Mouse (Mus musculus): Measurements from ENCODE around the gene Abraxas2.

GRCm38 (mm10) chr7:132933331-132933730, 74.3 kb downstream of the Abraxas2 start:
- no peak for TF ChIP-seq CTCF (IDR thresholded peaks at IDR 0.05; ENCODE audit: borderline replicate concordance, extremely low read depth, insufficient read depth, insufficient read length)
- no peak for TF ChIP-seq POLR2A (IDR thresholded peaks at IDR 0.05; ENCODE audit: borderline replicate concordance, extremely low read depth, insufficient read depth, insufficient read length, poor library complexity, severe bottlenecking)
